Mouse (Mus musculus): Measurements from ENCODE around the gene Gm37419. TPM values are rescaled to one million over a fixed set of nuclear protein-coding genes. Genes with fewer than 3 reads are reported as not detected.

The Gm37419 gene
- total RNA-seq (2012; rRNA removed) (not detected in 2 replicates), polyA plus RNA-seq (2012; ENCODE audit: insufficient read depth in 1 of 2, insufficient read length in 2 of 2, low read depth in 1 of 2, low replicate concordance in 2 of 2, missing spikeins in 1 of 2) (not detected)

- Histone ChIP-seq H3K27me3 (ENCODE audit: control insufficient read depth in 1 of 2, insufficient read depth in 2 of 2, low read length in 2 of 2) (no peaks in the 10 kb centered on the region), H3K4me3 (ENCODE audit: control insufficient read depth in 1 of 2, insufficient read depth in 1 of 2, low read depth in 2 of 2, low read length in 2 of 2) (no peak within 1 kb of the TSS), H3K27ac (ENCODE audit: control insufficient read depth, low read depth, low read length) (no peak within 1 kb of the TSS), H3K4me1 (ENCODE audit: control insufficient read depth in 1 of 2, insufficient read depth in 2 of 2, low read length in 2 of 2) (no peaks in the 10 kb centered on the region), H3K79me2 (ENCODE audit: control insufficient read depth, insufficient read depth, low read length, poor library complexity) (no peaks in the 10 kb centered on the region), H3K9me3 (replicated peaks; ENCODE audit: insufficient read depth, low read length) (no peaks in the 10 kb centered on the region), H3K9ac (ENCODE audit: control insufficient read depth, low read depth, low read length, poor library complexity, severe bottlenecking) (no peak within 1 kb of the TSS), H3K36me3 (ENCODE audit: control insufficient read depth in 1 of 2, insufficient read depth in 2 of 2, low read length in 2 of 2) (no peaks in the 10 kb centered on the region)
- DNase-seq (ENCODE audit: low read depth, low spot score) = no peak
- TF ChIP-seq ZMIZ1 (IDR thresholded peaks at IDR 0.05; ENCODE audit: low read depth, low read length) = no peak
- TF ChIP-seq TBP (IDR thresholded peaks at IDR 0.05; ENCODE audit: low read depth, low read length) = no peak
- no peak for TF ChIP-seq MAZ (IDR thresholded peaks at IDR 0.05; ENCODE audit: low read depth, low read length)
- no peak for TF ChIP-seq MAX (IDR thresholded peaks at IDR 0.05; ENCODE audit: low read length)
- TF ChIP-seq ETS1 (IDR thresholded peaks at IDR 0.05; ENCODE audit: low read depth, low read length) = no peak
Observed at GRCm38 (mm10) chr16:23988466-23989208, at the start of gene Gm37419, which contains the start of gene Bcl6. TSS of gene Gm37419 (plus strand) at chr16:23988482. TSS of gene Bcl6 (minus strand) at chr16:23988852.

GRCm38 (mm10) chr16:23944801-23945200, 43.5 kb upstream of the Gm37419 start:
- TF ChIP-seq GABPA (IDR thresholded peaks at IDR 0.05; ENCODE audit: low read depth, low read length) = no peak
- TF ChIP-seq TAL1 (IDR thresholded peaks at IDR 0.05; ENCODE audit: low read length) = no peak
- no peak for TF ChIP-seq MEF2A (IDR thresholded peaks at IDR 0.05; ENCODE audit: extremely low read depth, insufficient replicate concordance, low read depth, low read length, poor library complexity, severe bottlenecking)
- no peak for TF ChIP-seq ZC3H11A (IDR thresholded peaks at IDR 0.05; ENCODE audit: low read depth, low read length)
- no peak for TF ChIP-seq CHD1 (IDR thresholded peaks at IDR 0.05; ENCODE audit: low read depth, low read length)
- TF ChIP-seq TBP (IDR thresholded peaks at IDR 0.05; ENCODE audit: low read depth, low read length) = no peak
- no peak for TF ChIP-seq KAT2A (conservative IDR thresholded peaks at IDR 0.05; ENCODE audit: low read depth, low read length)
- TF ChIP-seq CTCF (IDR thresholded peaks at IDR 0.05 in 2 of 3, conservative IDR thresholded peaks at IDR 0.05 in 1 of 3; ENCODE audit: control insufficient read depth in 1 of 3, insufficient read depth in 1 of 3, low read depth in 2 of 3, low read length in 3 of 3, poor library complexity in 1 of 3, severe bottlenecking in 1 of 3) = no peak
- TF ChIP-seq HCFC1 (IDR thresholded peaks at IDR 0.05; ENCODE audit: low read depth, low read length) = no peak
- TF ChIP-seq MYB (IDR thresholded peaks at IDR 0.05; ENCODE audit: low read depth, low read length) = no peak
- no peak for TF ChIP-seq MAZ (IDR thresholded peaks at IDR 0.05; ENCODE audit: low read depth, low read length)
- no peak for DNase-seq (ENCODE audit: low read depth, low spot score)
- Histone ChIP-seq H3K36me3 (ENCODE audit: control insufficient read depth in 1 of 2, insufficient read depth in 2 of 2, low read length in 2 of 2) (no peaks in the 10 kb centered on the region), H3K79me2 (ENCODE audit: control insufficient read depth, insufficient read depth, low read length, poor library complexity) (no peaks in the 10 kb centered on the region), H3K4me1 (ENCODE audit: control insufficient read depth in 1 of 2, insufficient read depth in 2 of 2, low read length in 2 of 2) (no peaks in the 10 kb centered on the region), H3K9ac (ENCODE audit: control insufficient read depth, low read depth, low read length, poor library complexity, severe bottlenecking) (no peak overlapping the region), H3K27ac (ENCODE audit: control insufficient read depth, low read depth, low read length) (no peak overlapping the region), H3K9me3 (replicated peaks; ENCODE audit: insufficient read depth, low read length) (no peaks in the 10 kb centered on the region), H3K4me3 (ENCODE audit: control insufficient read depth in 1 of 2, insufficient read depth in 1 of 2, low read depth in 2 of 2, low read length in 2 of 2) (no peak overlapping the region), H3K27me3 (ENCODE audit: control insufficient read depth in 1 of 2, insufficient read depth in 2 of 2, low read length in 2 of 2) (no peaks in the 10 kb centered on the region)

Measured in MEL (cell line).